Mouse (Mus musculus): Measurements from ENCODE around the gene Eif4e2.

The Eif4e2 gene

DNA sequence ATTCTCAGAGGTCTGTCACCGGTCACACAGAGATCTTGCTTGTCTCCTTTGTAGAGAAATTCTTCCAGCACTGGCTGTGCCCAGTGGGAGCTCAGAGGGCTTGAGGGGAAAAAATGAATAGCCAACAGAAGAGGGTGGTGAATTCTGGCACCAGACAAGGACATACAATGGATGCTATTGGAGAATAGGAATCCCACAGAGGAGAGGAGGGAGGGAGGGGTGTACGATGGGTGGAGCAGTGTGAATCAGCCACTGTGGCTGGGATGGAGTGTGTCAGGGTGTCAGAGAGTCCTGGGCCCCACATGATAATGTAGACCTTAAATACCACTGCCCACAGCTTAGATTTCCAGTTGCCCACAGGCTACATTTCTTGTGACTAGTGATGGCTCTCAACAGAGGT lies 73.4 kb downstream of the Eif4e2 start:
- in situ Hi-C loops (cut with MboI; ENCODE audit: low sequenced_read_pairs): no loop called here
